Mouse (Mus musculus): ENCODE results near the gene Opalin.

GRCm38 (mm10) chr19:41048187-41048559, 28.7 kb downstream of the Opalin start:
- TF ChIP-seq POLR2A (IDR thresholded peaks at IDR 0.05; ENCODE audit: borderline replicate concordance, extremely low read depth, insufficient read depth, insufficient read length, poor library complexity, severe bottlenecking), result no peak
- no peak for TF ChIP-seq CTCF (IDR thresholded peaks at IDR 0.05; ENCODE audit: borderline replicate concordance, extremely low read depth, insufficient read depth, insufficient read length)

Data from brain, embryonic 14.5 days (tissue).